Mouse (Mus musculus) small intestine, adult 2 months (tissue): ENCODE results near the gene Arsg.

Source experiments
- CTCF ChIP-seq: fragments of 200-500 bp; IDR thresholded peaks from 2 replicates; pipeline ENCODE4 v1.5.1; 2012; ENCODE audit warnings: low read depth, mild to moderate bottlenecking, control low read depth, inconsistent platforms, low read length, moderate library complexity, mixed read lengths; ENCODE audit not compliant: insufficient replicate concordance, insufficient read length; ENCODE audit errors: extremely low read depth
- POLR2A ChIP-seq: fragments of 200-500 bp; IDR thresholded peaks from 2 replicates; pipeline ENCODE4 v1.6.1; 2012; ENCODE audit warnings: low read depth, mild to moderate bottlenecking, control low read depth, inconsistent platforms, low read length, moderate library complexity

DNA sequence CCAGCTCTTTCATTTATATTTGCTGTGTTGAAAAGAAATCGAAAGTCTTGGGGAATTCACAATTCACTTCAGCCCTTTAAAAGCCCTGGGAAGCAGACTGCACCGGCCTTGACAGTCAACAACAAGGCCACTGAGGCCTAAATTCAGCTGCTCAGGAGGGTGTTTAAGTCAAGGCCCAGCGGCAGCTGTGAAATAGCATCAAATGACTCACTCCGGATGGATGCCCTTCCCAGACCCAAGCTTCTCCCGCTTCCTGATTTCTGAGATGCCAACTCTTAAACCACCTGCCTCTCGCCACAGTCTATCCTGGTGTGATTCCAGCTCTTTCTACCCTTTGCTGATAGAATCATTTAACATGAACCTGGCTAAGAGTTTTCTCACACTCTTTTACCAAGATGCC is 147.2 kb downstream of the Arsg start:
- TF ChIP-seq CTCF (no peak), POLR2A (no peak)
